Mouse (Mus musculus) liver, adult 2 months (tissue): Measurements from ENCODE around the gene Opn4. TPM values are rescaled to one million over a fixed set of nuclear protein-coding genes. Genes with fewer than 3 reads are reported as not detected.

Experiments
- DNase-seq: peaks from one replicate; pipeline ENCODE4 v3.0.0-alpha.2; 2011; ENCODE audit warnings: low read depth, low spot score; ENCODE audit errors: extremely low read depth
- H3K27ac ChIP-seq: fragments of 200-500 bp; replicated peaks from 2 replicates; pipeline ENCODE4 v1.5.1; 2012; ENCODE audit warnings: low read depth, mild to moderate bottlenecking, control low read depth, inconsistent platforms, low read length; ENCODE audit not compliant: insufficient read depth
- H3K27me3 ChIP-seq: fragments of 200-500 bp; 2 replicates; pipeline ENCODE4 v1.6.1; 2012; ENCODE audit warnings: mild to moderate bottlenecking, moderate library complexity, low read length, inconsistent platforms; ENCODE audit not compliant: control insufficient read depth, insufficient read depth
- H3K36me3 ChIP-seq: fragments of 200-500 bp; 2 replicates; pipeline ENCODE4 v1.6.1; 2012; ENCODE audit warnings: low read length, inconsistent platforms; ENCODE audit not compliant: control insufficient read depth, insufficient read depth
- H3K4me1 ChIP-seq: fragments of 200-500 bp; 2 replicates; pipeline ENCODE4 v1.6.1; 2011; ENCODE audit warnings: low read length; ENCODE audit not compliant: control insufficient read depth, insufficient read depth
- H3K4me3 ChIP-seq: fragments of 200-500 bp; 2 replicates; pipeline ENCODE4 v1.5.1; 2011; ENCODE audit warnings: low read depth, mild to moderate bottlenecking, control low read depth, low read length, moderate library complexity; ENCODE audit not compliant: insufficient read depth
- H3K79me2 ChIP-seq: fragments of 200-500 bp; 2 replicates; pipeline ENCODE4 v1.6.1; 2012; ENCODE audit warnings: inconsistent platforms, mild to moderate bottlenecking, low read length, moderate library complexity; ENCODE audit not compliant: control insufficient read depth, insufficient read depth
- H3K9ac ChIP-seq: fragments of 200-500 bp; 2 replicates; pipeline ENCODE4 v1.6.1; 2012; ENCODE audit warnings: low read depth, mild to moderate bottlenecking, control low read depth, inconsistent platforms, low read length
- CTCF ChIP-seq: fragments of 200-500 bp; IDR thresholded peaks from 2 replicates; pipeline ENCODE4 v1.5.1; 2011; ENCODE audit warnings: low read depth, low read length, control low read depth
- POLR2A ChIP-seq: fragments of 200-500 bp; IDR thresholded peaks from 2 replicates; pipeline ENCODE4 v1.6.1; 2011; ENCODE audit warnings: low read length, control low read depth; ENCODE audit not compliant: insufficient read depth; ENCODE audit errors: extremely low read depth
- WGBS: fragments of 180-500 bp; shearing (Covaris S2); methylation state at CpG from one replicate; pipeline ENCODE4 v1.1.7; 2018; 5-methylcytosine and 5-hydroxymethylcytosine counted together
- polyA plus RNA-seq: library from polyadenylated mRNA; depleted of rRNA; stranded (reverse); fragments of >200 nt; gene quantifications from 2 replicates; pipeline ENCODE4 v1.2.3, GENCODE M21; 2012
- total RNA-seq: library from RNA; depleted of rRNA; stranded (reverse); fragments of >200 nt; gene quantifications from 2 replicates; pipeline ENCODE4 v1.2.3, GENCODE M21; 2014

Gene Opn4
- total and polyA plus RNA-seq, 2 experiments, result not detected

GRCm38 (mm10) chr14:34616821-34617220 lies 16.9 kb upstream of the Opn4 start:
- Histone ChIP-seq H3K4me1 (peaks cover 6% of the 10 kb centered on the region), H3K27ac (no peak overlapping the region), H3K4me3 (no peak overlapping the region), H3K79me2 (no peaks in the 10 kb centered on the region), H3K36me3 (no peaks in the 10 kb centered on the region; the same call in 1 of the 2 replicates), H3K27me3 (no peaks in the 10 kb centered on the region), H3K9ac (no peak overlapping the region)
- WGBS, result 5% methylated on average over 8 of the region's 8 CpGs
- TF ChIP-seq CTCF (peak; percentile 100), POLR2A (no peak)
- DNase-seq, result peak; percentile 77

GRCm38 (mm10) chr14:34615625-34616024 lies 15.7 kb upstream of the Opn4 start:
- no peak overlapping the region for H3K4me3 ChIP-seq
- no peaks in the 10 kb centered on the region for H3K27me3 ChIP-seq
- 69% methylated on average over 4 of the region's 4 CpGs for WGBS
- no peaks in the 10 kb centered on the region for H3K79me2 ChIP-seq
- H3K4me1 ChIP-seq, result peaks cover 3% of the 10 kb centered on the region; the same call in 1 of the 2 replicates
- no peak overlapping the region for H3K27ac ChIP-seq
- TF ChIP-seq POLR2A (no peak), CTCF (no peak)
- DNase-seq, result no peak
- H3K9ac ChIP-seq, result no peak overlapping the region
- H3K36me3 ChIP-seq, result no peaks in the 10 kb centered on the region; the same call in 1 of the 2 replicates

- WGBS, result 54% methylated on average over 13 of the region's 13 CpGs
- H3K4me3 ChIP-seq, result no peak overlapping the region
Observed at GRCm38 (mm10) chr14:34615082-34615481, 15.1 kb upstream of the Opn4 start.

GRCm38 (mm10) chr14:34614551-34614950 lies 14.6 kb upstream of the Opn4 start:
- Histone ChIP-seq H3K4me1 (peaks cover 3% of the 10 kb centered on the region; the same call in 1 of the 2 replicates), H3K79me2 (no peaks in the 10 kb centered on the region), H3K36me3 (no peaks in the 10 kb centered on the region; the same call in 1 of the 2 replicates), H3K4me3 (no peak overlapping the region), H3K9ac (no peak overlapping the region), H3K27me3 (no peaks in the 10 kb centered on the region), H3K27ac (no peak overlapping the region)
- TF ChIP-seq CTCF (no peak), POLR2A (no peak)
- no peak for DNase-seq
- WGBS, result 67% methylated on average over 15 of the region's 15 CpGs

More at GRCm38 (mm10) chr14:34615082-34615481, 15.1 kb upstream of the Opn4 start:
- no peak for DNase-seq
- H3K27ac ChIP-seq, result no peak overlapping the region
- no peaks in the 10 kb centered on the region for H3K79me2 ChIP-seq
- H3K27me3 ChIP-seq, result no peaks in the 10 kb centered on the region
- no peaks in the 10 kb centered on the region; the same call in 1 of the 2 replicates for H3K36me3 ChIP-seq
- no peak overlapping the region for H3K9ac ChIP-seq
- H3K4me1 ChIP-seq, result peaks cover 3% of the 10 kb centered on the region; the same call in 1 of the 2 replicates
- TF ChIP-seq POLR2A (no peak), CTCF (no peak)

GRCm38 (mm10) chr14:34613523-34613922 lies 13.6 kb upstream of the Opn4 start:
- Histone ChIP-seq H3K4me3 (no peak overlapping the region), H3K36me3 (no peaks in the 10 kb centered on the region; the same call in 1 of the 2 replicates), H3K27ac (no peak overlapping the region), H3K9ac (no peak overlapping the region), H3K4me1 (peaks cover 2% of the 10 kb centered on the region; the same call in 1 of the 2 replicates), H3K27me3 (no peaks in the 10 kb centered on the region), H3K79me2 (no peaks in the 10 kb centered on the region)
- 75% methylated on average over 6 of the region's 6 CpGs for WGBS
- TF ChIP-seq CTCF (no peak), POLR2A (no peak)
- no peak for DNase-seq

GRCm38 (mm10) chr14:34612222-34612621 lies 12.3 kb upstream of the Opn4 start:
- peak; percentile 44; the same call in 1 of the 2 replicates for TF ChIP-seq CTCF
- no peak for TF ChIP-seq POLR2A
- WGBS, result 57% methylated on average over 4 of the region's 4 CpGs
- no peak overlapping the region for H3K9ac ChIP-seq
- no peak overlapping the region for H3K27ac ChIP-seq
- no peaks in the 10 kb centered on the region; the same call in 1 of the 2 replicates for H3K36me3 ChIP-seq
- H3K27me3 ChIP-seq, result no peaks in the 10 kb centered on the region
- no peak for DNase-seq
- H3K4me3 ChIP-seq, result no peak overlapping the region
- no peaks in the 10 kb centered on the region for H3K4me1 ChIP-seq
- H3K79me2 ChIP-seq, result no peaks in the 10 kb centered on the region
